Mouse (Mus musculus) liver, postnatal 0 days (tissue): ENCODE measurements around the gene Ift52.

Source experiments
- CTCF ChIP-seq: sonication (generic); IDR thresholded peaks from 2 replicates; pipeline ENCODE4 v1.5.1; 2016; ENCODE audit warnings: antibody characterized with exemption, low read depth
- EP300 ChIP-seq: IDR thresholded peaks from 2 replicates; pipeline ENCODE4 v1.6.1; 2016; ENCODE audit warnings: antibody characterized with exemption, low read depth, mild to moderate bottlenecking

- no peak for TF ChIP-seq CTCF
- TF ChIP-seq EP300: no peak
These were observed 23.1 kb upstream of the Ift52 start for GRCm38 (mm10) chr2:162993881-162994616.
